Mouse (Mus musculus) gastrocnemius, postnatal 25 days (tissue): ENCODE results near the gene Tsen34. TPM values are rescaled to one million over a fixed set of nuclear protein-coding genes. Genes with fewer than 3 reads are reported as not detected.
"Not testable (repeated sequence)": the region's sequence is repeated elsewhere in the genome, so short reads cannot be mapped to it uniquely, and the experiment has no call there.

Experiments
- DNase-seq: peaks from one replicate; pipeline ENCODE4 v3.0.0; 2022
- total RNA-seq, 2 experiments: library from RNA; stranded (reverse); gene quantifications; 1 replicate in 1 of 2; 2 replicates in 1 of 2; pipeline ENCODE4 v1.2.3; 2021

Gene Tsen34
- total RNA-seq, 2 experiments from 2014 or later = 28.2 to 28.4 TPM

DNA sequence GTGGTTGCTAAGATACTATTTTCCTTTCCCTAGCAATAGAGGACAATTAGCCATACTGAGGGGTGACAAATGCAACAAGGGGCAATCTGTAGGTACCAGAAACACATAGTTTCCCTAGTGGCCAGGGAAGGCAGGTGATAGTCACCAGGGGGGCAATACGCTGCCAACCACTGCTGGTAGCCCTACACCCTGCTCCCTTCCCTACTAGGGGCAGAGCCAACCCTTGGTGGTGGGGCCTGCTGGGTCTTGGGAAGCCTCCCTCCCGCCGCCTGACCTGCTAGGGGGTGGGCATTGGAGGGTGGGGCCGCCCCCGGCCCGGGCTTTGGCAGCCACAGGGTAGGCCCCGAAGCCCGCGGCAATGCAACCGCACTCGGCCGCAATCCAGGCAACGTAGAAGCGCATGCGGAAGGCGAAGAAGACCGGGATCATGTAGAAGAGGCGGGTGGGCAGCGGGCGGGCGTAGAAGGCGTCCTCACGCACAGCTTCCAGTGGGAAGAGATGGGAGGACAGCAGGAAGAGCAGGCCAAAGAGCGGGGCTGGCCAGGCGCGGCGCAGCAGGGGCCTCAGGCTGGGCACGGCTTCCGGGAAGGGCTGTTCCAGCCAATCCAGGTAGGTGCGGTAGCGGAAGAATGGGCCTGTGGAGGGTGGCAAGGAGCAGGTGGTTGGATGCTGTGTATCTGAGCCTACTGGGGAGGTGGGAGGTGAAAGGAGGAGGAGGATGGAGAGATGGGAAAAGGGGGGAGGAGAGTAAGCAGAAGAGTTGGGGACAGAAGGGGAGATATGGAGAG is 7.1 kb upstream of the Tsen34 start:
- DNase-seq = no peak

GRCm38 (mm10) chr7:3691919-3692318 is 744 bp upstream of the Tsen34 start:
- no peak for DNase-seq

DNA sequence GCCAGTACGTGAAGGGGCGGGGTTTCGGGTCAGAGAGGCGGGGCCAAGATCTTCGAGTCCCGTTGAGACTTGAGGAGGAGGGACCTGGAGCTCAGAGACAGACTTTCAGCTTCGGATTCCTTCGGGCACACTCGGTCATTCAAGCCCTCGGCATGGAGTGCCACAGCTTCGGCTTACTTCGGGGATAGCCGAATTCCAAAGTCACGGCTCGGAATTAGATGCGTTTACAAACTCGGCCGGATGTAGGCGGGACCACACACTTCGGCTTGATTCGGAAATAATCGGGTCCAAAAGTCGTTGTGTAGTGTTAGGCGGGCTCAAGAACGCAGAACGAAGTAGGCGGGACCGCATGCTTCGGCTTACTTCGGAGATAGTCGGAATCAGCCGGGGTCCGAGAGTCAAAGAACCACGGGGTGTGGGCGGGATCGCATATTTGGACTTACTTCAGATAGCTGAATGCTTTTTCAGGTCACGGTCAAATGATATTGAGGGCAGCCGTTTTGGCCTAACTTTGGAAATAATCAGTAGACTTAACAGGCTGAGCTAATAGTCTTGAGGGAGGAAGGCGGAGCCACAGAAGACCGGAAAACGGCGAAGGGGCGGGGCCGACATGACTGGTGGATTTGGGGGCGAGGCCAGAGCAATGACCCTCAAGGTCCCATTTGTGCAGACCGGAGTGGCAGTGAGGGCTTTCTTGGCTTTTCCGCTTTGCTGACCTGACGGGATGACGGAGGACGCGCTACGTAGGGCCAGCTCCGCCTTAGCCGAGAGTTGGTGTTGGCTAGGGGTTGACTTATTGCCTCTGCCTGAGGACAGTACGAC is 535 bp downstream of the Tsen34 start, which contains the start of gene Mboat7:
TSS of gene Mboat7 (minus strand) at position 537 of the 822 bp plus-strand sequence.
- peak; percentile 94 for DNase-seq

DNA sequence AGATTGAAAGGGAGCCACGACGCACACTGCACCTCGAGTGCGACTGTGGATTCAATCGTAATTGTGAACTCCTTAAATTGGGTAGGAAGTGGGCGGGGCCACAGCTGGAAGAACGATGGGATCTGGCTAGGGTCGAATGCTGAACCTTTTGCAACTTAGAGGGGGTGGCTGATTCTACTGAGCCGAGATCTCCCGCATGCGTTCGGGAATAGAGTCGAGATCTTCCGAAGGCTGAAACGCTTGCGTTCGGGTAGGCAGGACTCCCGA is 1.1 kb downstream of the Tsen34 start:
- no peak for DNase-seq

- DNase-seq = peak; percentile 70
These were observed 1.6 kb downstream of the Tsen34 start for GRCm38 (mm10) chr7:3694076-3694948.

DNA sequence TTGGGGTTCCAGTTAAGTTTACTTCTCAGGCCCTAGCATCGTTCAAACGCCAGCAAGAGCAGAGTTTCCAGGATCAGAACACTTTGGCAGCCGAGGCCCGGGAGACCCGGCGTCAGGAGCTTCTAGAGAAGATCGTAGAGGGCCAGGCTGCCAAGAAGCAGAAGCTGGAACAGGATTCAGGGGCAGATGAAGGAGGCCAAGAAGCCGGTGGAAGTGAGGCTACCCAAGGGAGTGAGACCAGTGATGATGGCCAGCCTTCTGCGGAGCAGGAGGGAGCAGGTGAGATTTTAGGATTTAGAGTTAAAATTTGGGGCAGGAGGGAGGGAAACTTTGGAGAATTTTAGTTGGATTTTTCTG is 2.3 kb downstream of the Tsen34 start:
- DNase-seq = not testable (repeated sequence)

GRCm38 (mm10) chr7:3698471-3698870 is 5.8 kb downstream of the Tsen34 start:
- no peak for DNase-seq

DNA sequence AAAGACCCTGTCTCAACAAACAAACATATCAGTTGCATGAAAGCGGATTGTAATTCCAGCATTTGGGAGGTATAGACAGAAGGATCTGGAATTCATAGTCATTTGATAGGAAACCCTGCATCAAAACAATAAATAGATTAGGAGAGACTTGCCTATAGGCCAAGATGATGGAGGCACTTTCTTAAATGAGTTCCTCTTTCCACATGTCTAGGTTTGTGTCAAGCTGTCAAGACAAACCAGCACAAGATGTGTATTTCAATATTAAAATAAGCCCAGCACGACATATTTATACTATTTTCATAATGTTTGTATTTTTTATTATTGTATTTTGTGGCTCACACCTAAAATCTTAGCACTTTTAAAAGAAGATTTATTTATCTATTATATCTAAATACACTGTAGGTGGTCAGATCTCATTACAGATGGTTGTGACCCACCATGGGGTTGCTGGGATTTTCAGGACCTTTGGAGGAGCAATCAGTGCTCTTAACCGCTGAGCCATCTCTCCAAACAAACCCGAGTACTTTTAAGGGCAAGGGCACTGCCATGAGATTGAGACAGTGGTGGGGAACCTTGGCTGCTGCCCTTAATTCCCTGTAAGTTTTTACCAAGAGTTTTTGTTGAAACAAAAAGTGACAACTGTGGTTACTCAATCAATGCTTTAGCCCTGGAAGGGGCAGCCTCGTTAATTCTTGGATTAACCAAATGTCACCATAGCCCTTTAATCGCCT is 10.7 kb downstream of the Tsen34 start:
- no peak for DNase-seq

DNA sequence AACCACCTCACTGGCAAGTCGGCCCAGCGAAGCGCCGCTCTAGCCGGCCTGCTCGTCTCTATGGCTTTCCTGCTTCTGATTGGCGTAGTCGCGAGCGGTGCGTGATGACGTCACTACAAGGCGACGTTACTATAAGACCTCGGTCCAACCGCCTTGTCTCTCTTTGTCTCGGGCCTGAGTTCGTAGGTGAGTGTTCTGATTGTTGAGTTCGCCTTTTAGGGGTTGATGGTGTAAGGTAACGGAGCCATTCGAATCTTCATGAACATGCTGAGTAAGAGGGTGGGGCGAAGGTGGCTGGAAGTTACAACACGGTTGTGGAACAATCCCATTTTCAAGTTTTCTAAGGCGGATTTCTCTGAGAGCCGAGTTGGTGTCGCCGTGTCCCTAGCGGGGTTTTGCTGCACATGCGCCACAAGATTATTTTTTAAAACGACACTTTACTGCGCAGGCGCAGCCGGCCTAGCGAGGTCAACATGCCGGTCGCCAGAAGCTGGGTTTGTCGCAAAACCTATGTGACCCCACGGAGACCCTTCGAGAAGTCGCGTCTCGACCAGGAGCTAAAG is 11.3 kb downstream of the Tsen34 start, which contains the start of gene Rps9:
TSS of gene Rps9 (plus strand) at position 115 of the 563 bp plus-strand sequence.
- DNase-seq = peak; percentile 93

DNA sequence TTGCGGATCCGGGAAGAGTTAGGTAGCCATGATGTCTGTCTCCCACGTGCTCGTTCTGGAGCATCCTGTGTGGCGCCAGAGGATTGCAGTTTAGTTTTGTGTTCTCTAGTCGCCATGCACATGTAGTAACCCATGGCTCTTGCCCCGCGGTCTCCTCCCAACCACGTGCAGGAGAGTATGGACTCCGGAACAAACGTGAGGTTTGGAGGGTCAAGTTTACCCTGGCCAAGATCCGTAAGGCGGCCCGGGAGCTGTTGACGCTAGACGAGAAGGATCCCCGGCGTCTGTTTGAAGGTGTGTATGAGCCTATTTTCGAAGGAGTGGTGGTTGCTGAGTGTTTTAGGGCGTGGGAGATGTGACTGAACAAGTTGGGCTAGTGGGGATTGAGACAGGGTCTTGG is 11.8 kb downstream of the Tsen34 start:
- DNase-seq = no peak

- DNase-seq = not testable (repeated sequence)
These were observed 12.8 kb downstream of the Tsen34 start for GRCm38 (mm10) chr7:3705461-3705860.

GRCm38 (mm10) chr7:3705911-3706310 is 13.2 kb downstream of the Tsen34 start:
- DNase-seq = no peak

DNA sequence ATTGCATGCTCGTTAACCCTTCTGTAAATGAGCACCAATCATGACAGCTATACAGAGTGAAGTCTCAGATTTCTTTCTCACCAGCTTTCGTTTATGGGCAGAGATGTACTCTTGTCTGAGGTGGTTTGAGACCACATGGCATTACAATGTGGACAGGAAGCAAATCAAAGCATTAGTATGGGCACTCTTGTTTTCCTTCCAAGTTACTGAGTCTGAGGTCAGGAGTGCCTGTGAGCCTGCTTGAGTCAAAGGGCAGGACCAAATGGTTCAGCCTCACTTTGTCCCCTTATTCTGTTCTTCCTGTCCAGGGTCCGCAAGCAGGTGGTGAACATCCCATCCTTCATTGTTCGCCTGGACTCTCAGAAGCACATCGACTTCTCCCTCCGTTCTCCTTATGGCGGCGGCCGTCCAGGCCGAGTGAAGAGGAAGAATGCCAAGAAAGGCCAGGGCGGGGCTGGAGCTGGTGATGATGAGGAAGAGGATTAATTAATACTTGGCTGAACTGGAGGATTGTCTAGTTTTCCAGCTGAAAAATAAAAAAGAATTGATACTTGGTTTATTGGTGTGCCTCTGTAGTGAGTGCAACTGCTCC is 13.8 kb downstream of the Tsen34 start:
- no peak for DNase-seq

DNA sequence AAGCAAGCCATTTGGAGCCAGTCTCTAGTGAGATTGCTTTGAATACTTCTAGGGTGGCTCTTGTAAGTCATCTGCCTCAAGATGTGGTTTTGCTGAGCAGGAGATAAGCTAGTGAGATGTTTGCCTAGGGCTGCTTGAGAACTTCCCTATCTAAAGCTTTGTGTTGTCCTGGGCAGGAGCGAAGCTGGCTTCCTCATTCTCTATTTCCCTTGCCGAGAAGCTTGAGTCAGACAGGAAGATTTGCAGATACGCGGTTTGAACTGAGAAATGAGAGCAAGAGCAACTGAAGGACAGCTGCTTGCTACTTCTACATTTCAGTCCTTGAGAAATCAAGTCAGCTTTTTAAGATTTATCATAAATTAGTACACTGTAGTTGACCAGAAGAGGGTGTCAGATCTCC is 14.4 kb downstream of the Tsen34 start:
- no peak for DNase-seq

DNA sequence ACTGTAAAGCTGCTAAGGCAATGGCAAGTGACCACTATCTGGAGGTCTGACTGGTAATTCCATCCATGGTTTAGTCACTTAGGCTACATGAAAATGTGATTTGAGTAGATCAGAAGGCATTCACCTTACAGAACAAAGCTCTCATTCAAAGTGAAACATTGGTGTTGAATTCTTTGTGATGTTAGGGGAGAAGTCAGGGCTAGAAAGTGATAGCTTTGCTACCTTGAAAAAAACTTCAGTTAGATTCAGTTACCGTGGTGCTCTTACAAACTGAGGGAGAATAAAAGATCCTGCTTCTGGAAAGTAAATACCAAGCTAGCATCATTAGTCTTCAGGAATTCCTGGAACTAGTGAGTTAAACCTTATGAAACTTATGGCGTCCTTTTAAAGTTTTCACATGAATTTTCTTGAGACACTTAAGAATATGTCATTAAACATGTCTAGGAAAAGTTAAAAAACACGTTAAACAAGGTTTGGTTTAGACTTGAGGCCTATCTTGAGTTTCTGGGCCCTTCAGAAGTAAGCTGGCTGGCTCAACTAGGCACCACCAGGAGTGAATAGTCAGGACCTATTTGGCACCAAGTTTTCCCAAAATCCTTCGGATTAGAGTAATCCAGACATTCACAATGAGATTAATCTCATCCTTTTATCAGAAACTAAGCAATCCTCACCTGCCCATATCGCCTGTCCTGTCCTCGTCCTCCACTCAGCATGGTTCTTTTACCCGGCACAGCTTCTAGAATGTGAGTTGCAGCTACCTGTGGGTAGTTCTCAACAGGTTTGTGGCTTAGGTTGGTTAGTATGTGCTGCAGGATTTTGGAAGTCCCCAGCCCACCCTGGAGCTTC is 15.1 kb downstream of the Tsen34 start:
- DNase-seq = no peak

DNA sequence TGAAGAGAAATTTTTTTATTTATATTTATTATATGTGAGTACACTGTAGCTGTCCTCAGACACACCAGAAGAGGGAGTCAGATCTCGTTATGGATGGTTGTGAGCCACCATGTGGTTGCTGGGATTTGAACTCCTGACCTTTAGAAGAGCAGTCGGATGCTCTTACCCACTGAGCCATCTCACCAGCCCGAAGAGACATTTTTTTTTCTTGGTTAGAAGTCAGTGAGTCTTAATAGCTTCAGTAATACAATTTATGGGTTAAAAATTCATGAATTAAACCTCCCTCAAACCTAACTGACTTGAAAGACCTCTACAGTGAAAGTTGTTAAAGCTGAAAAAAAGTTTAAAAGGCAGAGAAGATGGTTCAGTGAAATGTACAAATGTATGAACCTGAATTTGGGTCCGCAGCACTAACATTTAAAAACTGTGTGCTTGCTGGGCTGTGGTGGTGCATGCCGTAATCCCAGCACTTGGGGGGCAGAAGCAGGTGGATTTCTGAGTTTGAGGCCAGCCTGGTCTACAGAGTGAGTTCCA is 15.9 kb downstream of the Tsen34 start:
- DNase-seq = not testable (repeated sequence)

GRCm38 (mm10) chr7:3709000-3709399 is 16.3 kb downstream of the Tsen34 start:
- no peak for DNase-seq

DNA sequence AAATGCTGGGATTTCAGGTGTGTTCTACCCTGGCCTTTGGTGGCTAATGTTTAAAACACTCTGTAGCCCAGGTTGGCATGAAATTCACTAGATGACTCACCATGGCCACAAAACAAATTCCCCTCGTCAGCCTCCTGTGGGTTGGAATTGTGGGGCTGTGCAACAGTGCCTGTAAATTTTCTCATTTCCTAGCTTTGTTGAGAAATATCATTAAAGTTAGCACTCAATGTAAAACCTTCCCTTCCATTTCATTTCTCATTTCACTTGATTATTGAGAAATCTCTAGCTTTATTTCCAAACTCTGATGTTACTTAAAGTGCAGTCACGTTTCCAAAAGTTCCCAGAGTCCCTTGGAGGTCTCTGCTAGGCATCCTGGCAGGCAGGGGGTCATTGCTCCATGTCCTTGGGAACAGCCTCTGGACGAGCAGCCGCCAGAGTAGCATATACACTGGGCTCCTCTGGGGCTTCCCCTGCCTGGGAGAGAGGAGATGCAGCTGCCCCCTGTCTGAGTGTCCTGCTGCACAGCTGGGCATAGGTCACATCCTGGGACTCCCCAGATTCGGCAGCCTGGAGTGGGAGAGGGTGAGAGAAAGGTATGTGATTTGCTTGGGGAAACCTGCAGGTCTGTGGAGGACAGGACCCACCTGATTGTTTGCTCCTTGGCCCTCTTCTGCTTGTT is 19.7 kb downstream of the Tsen34 start:
- DNase-seq = no peak

- DNase-seq = no peak
These were observed 22.6 kb downstream of the Tsen34 start for GRCm38 (mm10) chr7:3715249-3715648.
